Mouse (Mus musculus): ENCODE measurements at regions not wholly inside any gene's neighbourhood (a gene's known extent, or its start where the extent isn't known, plus 50 kb on each side); places are given as distances from the start of the nearest gene placed in this dataset.

DNA sequence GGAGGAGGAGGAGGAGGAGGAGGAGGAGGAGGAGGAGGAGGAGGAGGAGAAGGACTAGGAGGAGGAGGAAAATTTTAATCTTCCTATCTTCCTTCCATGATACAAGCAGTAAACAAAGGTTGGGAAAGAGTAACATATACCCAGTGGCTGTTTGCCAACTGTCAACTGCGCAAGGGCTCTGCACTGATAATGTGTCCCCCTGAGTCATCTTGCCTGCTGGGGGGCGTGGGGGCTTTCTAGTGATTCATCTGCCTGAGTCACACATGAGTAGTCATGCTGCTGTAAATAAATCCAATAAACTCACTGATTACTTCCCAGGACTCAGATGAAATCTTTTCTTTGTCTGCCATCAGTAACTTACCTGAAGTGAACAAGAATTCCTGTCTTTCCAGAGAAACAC, 110.2 kb downstream of the Tusc1 start:
- DNase-seq: peak; percentile 74

GRCm38 (mm10) chr4:93220747-93221146, 114.6 kb downstream of the Tusc1 start:
- no peak for DNase-seq

- DNase-seq: no peak
Measured at GRCm38 (mm10) chr4:93208399-93208798, 126.9 kb downstream of the Tusc1 start.

DNA sequence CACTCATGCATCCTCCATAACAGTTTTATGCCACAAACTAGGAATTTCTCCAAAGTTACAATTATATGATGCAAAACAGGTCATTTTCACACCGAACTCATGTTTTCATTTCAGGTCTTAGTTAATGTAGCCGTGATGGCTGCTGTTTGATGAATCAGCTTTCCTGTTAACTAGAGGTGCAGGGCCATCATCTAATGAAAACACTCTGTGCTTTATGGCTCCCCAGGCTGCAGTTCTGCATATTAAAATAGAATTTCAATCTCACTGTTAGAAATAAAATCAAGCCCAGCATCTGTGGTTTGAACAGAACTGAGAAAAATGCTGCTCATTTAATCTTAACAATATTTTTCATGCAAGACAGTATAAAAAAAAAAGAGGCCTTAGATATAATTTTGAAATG, 135.5 kb downstream of the Tusc1 start:
- no peak for DNase-seq

GRCm38 (mm10) chr4:93184332-93184731, 151.0 kb downstream of the Tusc1 start:
- DNase-seq: no peak
